In genomic region chr5:77245463-77245786, GRCm38 (mm10) we compare ENCODE assay signal across 8 mouse cellular contexts. TPM values are rescaled to one million over a fixed set of nuclear protein-coding genes. Genes with fewer than 3 reads are reported as not detected.
DNase-seq lines count a peak whose midpoint lies in the region; ATAC-seq and TF ChIP-seq lines count a peak whose summit lies in the region.

No protein-coding gene starts in this region.

- ATAC-seq in liver, embryonic 13.5 days (ENCODE audit: low read depth), result no peak
- ATAC-seq in monocyte, adult 5-6 weeks (replicated peaks; ENCODE audit: insufficient number of reproducible peaks, low FRiP score, low TSS enrichment, poor library complexity, severe bottlenecking), result no peak

- peak overlapping the region; percentile 57 for H3K4me2 ChIP-seq in liver, embryonic 13.5 days

- H3K27ac ChIP-seq in gastrocnemius, adult 2 months, result peak overlapping the region; percentile 16; the same call in 1 of the 2 replicates
- no peak overlapping the region for H3K27ac ChIP-seq in thymus, adult 2 months (ENCODE audit: control insufficient read depth, insufficient read depth, low read length)
- H3K27ac ChIP-seq in liver, embryonic 13.5 days, result no peak overlapping the region

- H3K4me3 ChIP-seq in gastrocnemius, adult 2 months, result peak overlapping the region; percentile 63
- peak overlapping the region; percentile 10; the same call in 1 of the 2 replicates for H3K4me3 ChIP-seq in thymus, adult 2 months (ENCODE audit: control insufficient read depth, insufficient read depth, low read length)
- peak overlapping the region; percentile 38 for H3K4me3 ChIP-seq in liver, embryonic 13.5 days (replicated peaks)

- H3K4me1 ChIP-seq in thymus, adult 2 months (replicated peaks; ENCODE audit: control insufficient read depth, insufficient read depth, low read length), result peaks cover 13% of the 10 kb centered on the region
- peaks cover 11% of the 10 kb centered on the region; the same call in 1 of the 2 replicates for H3K4me1 ChIP-seq in liver, embryonic 13.5 days (replicated peaks)

- no peak for TF ChIP-seq POLR2A in thymus, adult 2 months (IDR thresholded peaks at IDR 0.05; ENCODE audit: control insufficient read depth, extremely low read depth, insufficient read depth, low read length, poor library complexity)

- no peaks in the 10 kb centered on the region for H3K36me3 ChIP-seq in thymus, adult 2 months (ENCODE audit: control insufficient read depth, insufficient read depth, low read length)
- H3K36me3 ChIP-seq in liver, embryonic 13.5 days, result no peaks in the 10 kb centered on the region

- no peak for TF ChIP-seq CTCF in gastrocnemius, adult 2 months (IDR thresholded peaks at IDR 0.05)
- TF ChIP-seq CTCF in thymus, adult 2 months (IDR thresholded peaks at IDR 0.05; ENCODE audit: borderline replicate concordance, control insufficient read depth, extremely low read depth, insufficient read depth, low read length, poor library complexity), result no peak

- intact Hi-C loops in gastrocnemius, adult 2 months (cut with DNase I), result no loop called here
- intact Hi-C loops in left cerebral cortex, postnatal 10 days (cut with DNase I), result no loop called here

- no peak for DNase-seq in gastrocnemius, adult 2 months
- DNase-seq in gastrocnemius, postnatal 25 days, result no peak
- no peak for DNase-seq in thymus, adult 2 months
- DNase-seq in thymus, postnatal 10 days (ENCODE audit: low spot score in 2 of 2), result no peak
- DNase-seq in liver, embryonic 13.5 days, result no peak
- no peak for DNase-seq in right cerebral cortex, adult 18-20 months
- DNase-seq in left cerebral cortex, postnatal 10 days (ENCODE audit: extremely low spot score in 1 of 2, low spot score in 2 of 2), result no peak

- no peaks in the 10 kb centered on the region for H3K27me3 ChIP-seq in thymus, adult 2 months (ENCODE audit: control insufficient read depth, insufficient read depth, low read length)
- H3K27me3 ChIP-seq in liver, embryonic 13.5 days, result no peaks in the 10 kb centered on the region

- peak overlapping the region; percentile 34; the same call in 1 of the 2 replicates for H3K9ac ChIP-seq in liver, embryonic 13.5 days

- no peaks in the 10 kb centered on the region for H3K9me3 ChIP-seq in liver, embryonic 13.5 days (replicated peaks)

- 44% methylated on average over 7 of the region's 7 CpGs for WGBS in thymus, adult 2 months
- WGBS in liver, embryonic 13.5 days (ENCODE audit: insufficient replicate concordance), result 40% methylated on average over 7 of the region's 7 CpGs

RNA-seq across cellular contexts. Expression of gene Rest, which starts 19.9 kb away (rescaled TPM):
- 1 to 10 TPM; 7.8 to 9.2 TPM for total RNA-seq in gastrocnemius, adult 2 months (2021)
- total RNA-seq in gastrocnemius, postnatal 25 days (2021), result 1 to 10 TPM; 7.9 to 8.0 TPM
- polyA plus RNA-seq in thymus, adult 2 months (2012; rRNA removed), result 14.0 and 18.4 TPM in 2 replicates
- polyA plus RNA-seq in liver, embryonic 13.5 days (2015; fragmentation: Nextera tagmentation; extraction: Ambion mirVana), result 8.0 and 9.0 TPM in 2 replicates
- 39.7 to 45.8 TPM (median 40.3 TPM) in 3 replicates for total RNA-seq in monocyte, adult 5-6 weeks (2017)
- total RNA-seq in left cerebral cortex, postnatal 10 days (2021), result 1 to 10 TPM; 4.2 to 5.0 TPM

RNA-seq across cellular contexts. Expression of gene Spink2, which starts 34.2 kb away (rescaled TPM):
- not detected for total RNA-seq in gastrocnemius, adult 2 months (2021)
- not detected for total RNA-seq in gastrocnemius, postnatal 25 days (2021)
- polyA plus RNA-seq in thymus, adult 2 months (2012; rRNA removed), result 0.33 and 1.3 TPM in 2 replicates
- polyA plus RNA-seq in liver, embryonic 13.5 days (2015; fragmentation: Nextera tagmentation; extraction: Ambion mirVana), result 0.17 TPM in 1 of 2 replicates, not detected in the other
- total RNA-seq in monocyte, adult 5-6 weeks (2017), result not detected in 3 replicates
- total RNA-seq in left cerebral cortex, postnatal 10 days (2021), result not detected

Comparison
In these comparisons a context has a peak if more than half of its experiments do, and no peak if none do; other contexts are left out.
1. H3K4me3 ChIP-seq: peak in every context shown above with its lines; median percentile 63 in gastrocnemius, adult 2 months; 38 in liver, embryonic 13.5 days; 10 in thymus, adult 2 months.